Mouse (Mus musculus): ENCODE results near the gene Gapvd1. TPM values are rescaled to one million over a fixed set of nuclear protein-coding genes. Genes with fewer than 3 reads are reported as not detected.
"Not testable (repeated sequence)": the region's sequence is repeated elsewhere in the genome, so short reads cannot be mapped to it uniquely, and the experiment has no call there.

Gene Gapvd1
- polyA plus RNA-seq, 1 experiment from 2014 or later = 119 TPM

DNA sequence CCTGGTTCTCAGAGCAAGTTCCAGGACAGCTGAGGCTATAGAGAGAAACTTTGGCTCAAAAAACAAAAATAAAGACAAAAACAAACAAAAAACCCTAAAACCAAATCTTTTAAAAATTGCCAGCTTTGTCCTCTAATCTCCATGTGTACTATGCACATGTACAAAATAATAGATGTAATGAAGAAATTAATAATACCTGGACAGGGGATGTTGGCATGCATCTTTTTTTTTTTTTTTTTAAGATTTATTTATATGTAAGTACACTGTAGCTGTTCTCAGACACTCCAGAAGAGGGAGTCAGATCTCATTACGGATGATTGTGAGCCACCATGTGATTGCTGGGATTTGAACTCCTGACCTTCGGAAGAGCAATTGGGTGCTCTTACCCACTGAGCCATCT, 37.5 kb upstream of the Gapvd1 start:
- H3K27ac ChIP-seq (replicated peaks); H3K9ac ChIP-seq; ATAC-seq (ENCODE audit: low read depth); H3K9me3 ChIP-seq; H3K27me3 ChIP-seq; H3K4me1 ChIP-seq (replicated peaks); H3K4me3 ChIP-seq; H3K4me2 ChIP-seq: not testable (repeated sequence)
- whole genome bisulfite sequencing = 93% methylated on average over 2 of the region's 2 CpGs
- H3K36me3 ChIP-seq = peaks cover 19% of the 10 kb centered on the region

DNA sequence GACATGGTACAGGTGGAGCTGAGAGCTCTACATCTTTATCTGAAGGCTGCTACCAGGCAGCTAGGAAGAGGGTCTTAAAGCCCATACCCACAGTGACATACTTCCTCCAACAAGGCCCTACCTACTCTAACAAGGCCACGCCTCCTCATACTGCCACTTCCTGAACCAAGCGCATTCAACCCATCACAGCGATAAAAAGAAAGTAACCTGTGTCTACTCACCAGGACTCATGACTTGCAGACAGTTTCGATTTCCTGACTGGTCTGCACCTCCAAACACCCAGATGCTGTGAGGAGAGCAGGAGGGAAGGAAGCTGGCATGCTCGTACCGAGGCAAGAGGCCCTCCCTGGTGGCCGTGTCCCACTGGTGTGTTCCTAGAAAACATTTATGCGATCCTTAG, 35.2 kb upstream of the Gapvd1 start:
- no peak for ATAC-seq (ENCODE audit: low read depth)
- Histone ChIP-seq H3K36me3 (peaks cover 32% of the 10 kb centered on the region), H3K4me3 (no peak overlapping the region), H3K9me3 (no peaks in the 10 kb centered on the region), H3K4me2 (no peak overlapping the region), H3K4me1 (replicated peaks) (no peaks in the 10 kb centered on the region), H3K27me3 (no peaks in the 10 kb centered on the region), H3K27ac (replicated peaks) (no peak overlapping the region), H3K9ac (no peak overlapping the region)
- 92% methylated on average over 8 of the region's 8 CpGs for WGBS

DNA sequence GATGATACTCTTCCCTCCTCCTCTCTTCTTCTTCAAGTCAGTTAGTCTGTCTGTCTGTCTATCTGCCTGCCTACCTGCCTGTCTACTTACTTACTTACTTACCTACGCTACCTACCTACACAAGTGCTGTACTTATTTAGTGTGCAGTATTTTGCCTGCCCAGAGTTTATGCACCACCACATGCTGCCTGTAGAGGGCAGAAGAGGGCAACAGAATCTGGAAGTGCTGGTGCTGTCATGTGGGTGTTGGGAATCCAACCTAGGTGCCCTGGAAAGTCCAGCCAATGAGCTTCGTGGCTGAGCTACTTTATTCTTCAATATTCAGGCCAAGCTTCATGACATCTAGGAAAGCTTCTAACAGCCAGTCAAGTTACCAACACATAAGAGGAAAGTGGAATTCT, 29.1 kb upstream of the Gapvd1 start:
- WGBS = 80% methylated on average over 2 of the region's 2 CpGs
- ATAC-seq (ENCODE audit: low read depth) = no peak
- no peaks in the 10 kb centered on the region for H3K4me1 ChIP-seq (replicated peaks)
- peaks cover 64% of the 10 kb centered on the region for H3K36me3 ChIP-seq
- no peak overlapping the region for H3K4me2 ChIP-seq
- H3K9me3 ChIP-seq = no peaks in the 10 kb centered on the region
- no peaks in the 10 kb centered on the region for H3K27me3 ChIP-seq
- no peak overlapping the region for H3K27ac ChIP-seq (replicated peaks)
- H3K4me3 ChIP-seq = no peak overlapping the region
- no peak overlapping the region for H3K9ac ChIP-seq

DNA sequence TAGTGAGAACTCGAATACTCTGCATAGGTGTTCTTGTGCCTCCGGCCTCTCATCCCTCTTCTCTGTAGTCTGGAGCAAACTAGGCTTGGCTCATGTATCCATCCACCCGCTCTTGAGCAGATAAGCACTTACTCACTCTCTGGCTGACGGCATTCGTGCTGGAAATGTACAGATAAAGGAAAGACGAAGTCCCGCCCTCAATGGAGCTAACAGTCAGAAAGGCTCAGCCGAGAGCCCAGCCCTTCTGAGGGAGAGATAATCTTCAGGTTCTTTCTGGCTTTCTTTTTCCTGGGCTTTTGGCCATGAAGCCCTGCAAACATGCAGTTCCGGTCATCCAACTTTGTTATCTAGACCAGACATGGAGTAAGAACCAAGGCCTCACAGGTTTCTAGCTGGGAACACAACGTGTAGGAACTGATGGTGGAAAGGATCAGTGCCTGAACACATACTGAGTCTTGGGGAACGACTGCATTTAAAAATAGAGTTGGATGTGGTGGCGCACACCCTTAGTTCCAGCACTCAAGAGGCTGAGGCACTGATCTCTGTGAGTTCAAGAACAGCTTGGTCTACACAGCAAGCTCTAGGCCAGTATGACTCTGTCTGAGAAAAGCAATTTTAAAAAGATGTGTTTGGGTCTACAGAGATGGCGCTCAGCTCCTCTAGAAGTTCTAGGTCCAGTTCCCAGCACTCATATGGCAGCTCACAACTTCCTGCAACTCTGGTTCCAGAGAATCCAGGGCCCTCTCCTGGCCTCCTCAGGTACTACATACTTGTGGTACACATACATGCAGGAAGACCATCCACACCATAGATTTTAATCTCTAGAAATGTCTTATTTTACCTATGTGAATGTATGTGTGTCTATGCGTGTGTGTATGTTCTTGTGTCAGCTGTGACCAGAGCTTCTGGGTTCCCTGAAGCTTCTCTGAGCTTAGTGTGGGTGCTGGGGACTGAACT, 28.3 kb upstream of the Gapvd1 start:
- ATAC-seq (ENCODE audit: low read depth) = no peak
- Histone ChIP-seq H3K4me3 (no peak overlapping the region), H3K36me3 (peaks cover 71% of the 10 kb centered on the region), H3K4me1 (replicated peaks) (peaks cover 3% of the 10 kb centered on the region), H3K9ac (no peak overlapping the region), H3K9me3 (no peaks in the 10 kb centered on the region), H3K27me3 (no peaks in the 10 kb centered on the region), H3K4me2 (no peak overlapping the region), H3K27ac (replicated peaks) (no peak overlapping the region)
- 92% methylated on average over 14 of the region's 14 CpGs for WGBS

DNA sequence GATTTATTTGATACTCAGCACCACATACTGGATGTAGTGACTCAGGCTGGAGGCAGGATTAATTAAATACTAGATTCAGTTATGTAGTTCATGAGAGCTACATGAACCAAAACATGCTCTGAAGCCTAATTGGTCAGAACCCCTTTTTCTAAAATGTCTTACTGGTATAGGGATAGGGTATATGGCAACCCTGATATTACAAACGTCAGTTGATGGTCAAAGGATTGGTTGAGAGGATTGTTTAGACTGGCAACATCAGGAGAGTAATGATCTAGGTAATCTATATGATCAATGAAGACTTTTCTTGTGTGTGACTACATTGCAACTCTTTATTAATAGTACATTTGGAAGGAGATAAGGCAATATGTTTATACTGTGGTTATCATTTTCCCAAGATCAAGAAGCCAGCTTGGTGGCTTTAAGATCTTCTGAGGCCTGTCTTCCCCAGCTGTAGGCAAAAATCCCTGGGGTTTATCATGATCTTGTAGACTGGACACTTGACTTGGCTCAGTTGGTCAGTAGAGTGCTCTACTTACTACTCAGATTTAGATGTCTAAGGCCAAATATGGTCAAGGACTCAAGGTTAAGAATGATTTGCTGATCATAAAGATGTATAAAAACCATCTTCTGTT, 22.3 kb upstream of the Gapvd1 start:
- peak overlapping the region; percentile 83 for H3K4me2 ChIP-seq
- WGBS = 70% methylated on average over 1 of the region's 1 CpGs
- H3K27ac ChIP-seq (replicated peaks) = no peak overlapping the region
- ATAC-seq (ENCODE audit: low read depth) = no peak
- H3K27me3 ChIP-seq = no peaks in the 10 kb centered on the region
- H3K9ac ChIP-seq = no peak overlapping the region
- peaks cover 85% of the 10 kb centered on the region for H3K36me3 ChIP-seq
- peak overlapping the region; percentile 22; the same call in 1 of the 2 replicates for H3K4me3 ChIP-seq
- no peaks in the 10 kb centered on the region for H3K9me3 ChIP-seq
- peaks cover 59% of the 10 kb centered on the region for H3K4me1 ChIP-seq (replicated peaks)

DNA sequence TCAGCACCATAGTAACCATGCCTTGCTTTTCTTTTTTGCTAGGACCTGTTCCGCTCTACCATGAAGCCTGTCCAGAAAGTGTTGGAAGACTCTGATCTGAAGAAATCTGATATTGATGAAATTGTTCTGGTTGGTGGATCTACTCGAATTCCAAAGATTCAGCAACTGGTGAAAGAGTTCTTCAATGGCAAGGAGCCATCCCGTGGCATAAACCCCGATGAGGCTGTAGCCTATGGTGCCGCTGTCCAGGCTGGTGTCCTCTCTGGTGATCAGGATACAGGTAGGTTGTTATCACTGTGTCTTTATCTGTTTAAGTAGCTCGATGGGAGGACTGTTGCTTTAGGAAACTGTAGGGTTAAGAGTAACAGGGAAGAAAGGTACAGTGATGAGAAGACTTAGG, 19.5 kb upstream of the Gapvd1 start:
- Histone ChIP-seq H3K27me3 (no peaks in the 10 kb centered on the region), H3K27ac (replicated peaks) (no peak overlapping the region), H3K4me2 (peak overlapping the region; percentile 83), H3K9ac (peak overlapping the region; percentile 41; the same call in 1 of the 2 replicates), H3K9me3 (no peaks in the 10 kb centered on the region), H3K4me1 (replicated peaks) (peaks cover 67% of the 10 kb centered on the region), H3K4me3 (peak overlapping the region; percentile 79), H3K36me3 (peaks cover 63% of the 10 kb centered on the region)
- ATAC-seq (ENCODE audit: low read depth) = no peak
- 91% methylated on average over 6 of the region's 6 CpGs for WGBS

DNA sequence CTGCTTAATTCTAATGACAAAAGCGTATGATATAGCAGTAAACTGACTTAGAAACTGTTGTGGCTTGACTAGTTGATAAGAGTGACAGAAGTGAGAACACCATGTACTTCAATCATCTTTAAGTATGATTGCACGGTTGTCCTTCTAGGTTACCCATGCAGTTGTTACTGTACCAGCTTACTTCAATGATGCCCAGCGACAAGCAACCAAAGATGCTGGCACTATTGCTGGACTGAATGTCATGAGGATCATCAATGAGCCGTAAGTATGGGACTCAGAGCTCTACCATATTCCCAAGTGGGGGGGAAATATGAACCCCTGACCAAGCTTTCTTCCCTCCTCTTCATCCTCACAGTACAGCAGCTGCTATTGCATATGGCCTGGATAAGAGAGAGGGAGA, 18.6 kb upstream of the Gapvd1 start:
- peak overlapping the region; percentile 83 for H3K4me2 ChIP-seq
- H3K27me3 ChIP-seq = no peaks in the 10 kb centered on the region
- ATAC-seq (ENCODE audit: low read depth) = no peak
- peak overlapping the region; percentile 97 for H3K9ac ChIP-seq
- no peak overlapping the region for H3K27ac ChIP-seq (replicated peaks)
- H3K36me3 ChIP-seq = peaks cover 56% of the 10 kb centered on the region
- H3K4me1 ChIP-seq (replicated peaks) = peaks cover 67% of the 10 kb centered on the region
- no peaks in the 10 kb centered on the region for H3K9me3 ChIP-seq
- WGBS = 89% methylated on average over 4 of the region's 4 CpGs
- H3K4me3 ChIP-seq = peak overlapping the region; percentile 79

DNA sequence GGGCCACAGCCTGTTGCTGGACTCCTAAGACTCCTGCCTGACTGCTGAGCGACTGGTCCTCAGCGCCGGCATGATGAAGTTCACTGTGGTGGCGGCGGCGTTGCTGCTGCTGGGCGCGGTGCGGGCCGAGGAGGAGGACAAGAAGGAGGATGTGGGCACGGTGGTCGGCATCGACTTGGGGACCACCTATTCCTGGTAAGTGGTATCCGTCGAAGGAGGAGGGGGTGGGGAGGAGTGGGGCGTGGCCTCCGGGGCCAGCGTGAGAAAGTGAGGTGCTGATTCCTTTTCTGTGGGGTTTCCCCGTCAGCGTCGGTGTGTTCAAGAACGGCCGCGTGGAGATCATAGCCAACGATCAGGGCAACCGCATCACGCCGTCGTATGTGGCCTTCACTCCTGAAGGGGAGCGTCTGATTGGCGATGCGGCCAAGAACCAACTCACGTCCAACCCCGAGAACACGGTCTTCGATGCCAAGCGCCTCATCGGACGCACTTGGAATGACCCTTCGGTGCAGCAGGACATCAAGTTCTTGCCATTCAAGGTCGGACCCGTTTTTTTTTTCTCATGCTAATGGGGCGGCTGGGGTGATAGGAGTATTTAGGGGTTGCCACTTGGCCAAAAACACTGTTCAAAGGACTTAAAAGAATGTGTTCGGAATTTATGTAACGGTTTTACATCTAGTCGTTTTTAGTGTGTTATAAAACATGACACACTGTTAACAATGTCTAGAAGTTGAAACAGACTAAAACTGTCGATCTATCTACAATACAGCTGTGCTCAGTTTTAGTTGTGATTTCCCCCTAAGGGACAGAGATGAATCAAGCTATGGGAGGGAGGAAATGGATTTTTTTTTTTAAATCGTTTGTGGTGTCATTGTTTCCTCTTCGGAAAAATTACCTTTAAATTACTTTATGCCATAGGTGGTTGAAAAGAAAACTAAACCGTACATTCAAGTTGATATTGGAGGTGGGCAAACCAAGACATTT, 17.5 kb upstream of the Gapvd1 start:
- ATAC-seq (ENCODE audit: low read depth) = peak; percentile 62
- peaks cover 57% of the 10 kb centered on the region for H3K4me1 ChIP-seq (replicated peaks)
- H3K4me2 ChIP-seq = peak overlapping the region; percentile 83
- H3K27me3 ChIP-seq = no peaks in the 10 kb centered on the region
- peak overlapping the region; percentile 97 for H3K9ac ChIP-seq
- peak overlapping the region; percentile 79 for H3K4me3 ChIP-seq
- peak overlapping the region; percentile 92 for H3K27ac ChIP-seq (replicated peaks)
- H3K9me3 ChIP-seq = no peaks in the 10 kb centered on the region
- WGBS = 4% methylated on average over 50 of the region's 50 CpGs
- H3K36me3 ChIP-seq = peaks cover 45% of the 10 kb centered on the region

DNA sequence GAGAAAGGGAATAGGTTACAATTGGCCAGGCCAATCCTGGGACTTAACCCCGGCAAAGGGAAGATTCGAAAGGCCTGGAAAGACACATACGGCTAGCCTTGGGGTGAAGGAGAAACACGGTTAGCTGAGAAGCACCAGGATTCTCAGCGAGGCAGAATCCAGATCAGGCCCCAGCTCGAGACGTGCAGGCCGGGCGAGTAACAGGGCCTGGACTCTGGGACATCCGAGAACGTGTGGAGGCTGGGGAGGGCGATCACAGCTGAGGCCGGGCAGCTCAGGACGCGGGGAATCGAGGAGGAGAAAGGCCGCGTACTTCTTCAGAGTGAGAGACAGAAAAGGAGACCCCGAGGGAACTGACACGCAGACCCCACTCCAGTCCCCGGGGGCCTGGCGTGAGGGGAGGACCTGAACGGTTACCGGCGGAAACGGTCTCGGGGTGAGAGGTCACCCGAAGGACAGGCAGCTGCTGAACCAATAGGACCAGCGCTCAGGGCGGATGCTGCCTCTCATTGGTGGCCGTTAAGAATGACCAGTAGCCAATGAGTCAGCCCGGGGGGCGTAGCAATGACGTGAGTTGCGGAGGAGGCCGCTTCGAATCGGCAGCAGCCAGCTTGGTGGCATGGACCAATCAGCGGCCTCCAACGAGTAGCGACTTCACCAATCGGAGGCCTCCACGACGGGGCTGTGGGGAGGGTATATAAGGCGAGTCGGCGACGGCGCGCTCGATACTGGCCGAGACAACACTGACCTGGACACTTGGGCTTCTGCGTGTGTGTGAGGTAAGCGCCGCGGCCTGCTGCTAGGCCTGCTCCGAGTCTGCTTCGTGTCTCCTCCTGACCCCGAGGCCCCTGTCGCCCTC, 16.6 kb upstream of the Gapvd1 start, which contains the start of gene Hspa5:
Gene Hspa5 (plus strand): TSS at position 603 of the 859 bp plus-strand sequence.
- H3K27ac ChIP-seq (replicated peaks) = peak within 1 kb of the TSS; percentile 95
- H3K36me3 ChIP-seq = peaks cover 35% of the 10 kb centered on the region
- H3K4me2 ChIP-seq = peak within 1 kb of the TSS; percentile 83
- H3K4me3 ChIP-seq = peak within 1 kb of the TSS; percentile 79
- peak; percentile 99 for ATAC-seq (ENCODE audit: low read depth)
- WGBS = under 1% methylated on average over 60 of the region's 60 CpGs
- peak within 1 kb of the TSS; percentile 97 for H3K9ac ChIP-seq
- H3K4me1 ChIP-seq (replicated peaks) = peaks cover 47% of the 10 kb centered on the region
- no peaks in the 10 kb centered on the region for H3K27me3 ChIP-seq
- no peaks in the 10 kb centered on the region; the same call in 1 of the 2 replicates for H3K9me3 ChIP-seq

DNA sequence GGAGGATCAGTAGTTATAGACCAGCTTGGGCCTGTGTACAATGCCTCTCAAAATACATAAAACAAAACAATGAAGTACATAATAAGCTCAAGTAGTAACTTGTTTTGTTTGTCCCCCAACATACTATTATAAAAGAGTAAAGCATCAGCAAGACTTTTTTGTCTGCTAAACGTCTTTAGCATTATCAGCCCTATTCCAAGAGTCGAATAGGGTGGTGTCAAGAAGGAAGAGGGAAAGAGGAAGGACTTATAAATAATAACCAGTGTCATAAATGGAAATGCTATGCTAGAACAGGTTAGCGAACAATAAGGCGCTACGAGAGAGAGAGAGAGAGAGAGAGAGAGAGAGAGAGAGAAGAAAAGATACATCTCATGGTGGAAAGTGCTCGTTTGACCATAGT, 15.9 kb upstream of the Gapvd1 start:
- Histone ChIP-seq H3K27me3 (no peaks in the 10 kb centered on the region), H3K4me2 (peak overlapping the region; percentile 64), H3K9ac (peak overlapping the region; percentile 95), H3K27ac (replicated peaks) (peak overlapping the region; percentile 95), H3K4me1 (replicated peaks) (peaks cover 41% of the 10 kb centered on the region), H3K4me3 (peak overlapping the region; percentile 79), H3K9me3 (no peaks in the 10 kb centered on the region; the same call in 1 of the 2 replicates), H3K36me3 (peaks cover 29% of the 10 kb centered on the region)
- 5% methylated on average over 6 of the region's 6 CpGs for WGBS
- no peak for ATAC-seq (ENCODE audit: low read depth)

DNA sequence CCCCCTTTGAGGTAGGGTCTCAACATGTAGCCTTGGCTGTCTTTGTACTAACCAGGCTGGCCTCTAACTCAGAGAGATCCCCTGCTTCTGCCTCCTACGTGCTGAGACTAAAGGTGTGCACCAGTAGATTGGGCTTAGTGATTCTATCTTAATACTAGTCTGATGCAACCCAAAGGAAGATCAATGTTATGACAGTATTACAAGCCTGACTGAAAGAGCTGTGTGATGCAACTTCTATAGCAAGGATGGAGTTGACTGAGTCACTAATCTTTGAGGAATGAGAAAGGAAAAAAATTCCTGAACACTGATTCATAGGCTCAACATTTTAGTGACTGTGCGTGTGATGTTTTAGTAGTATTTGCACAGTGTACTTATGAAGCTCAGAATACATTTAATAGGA, 15.0 kb upstream of the Gapvd1 start:
- H3K27ac ChIP-seq (replicated peaks) = 0 out of 2 replicates have a peak overlapping the region, but pooled peaks have one; percentile 95
- peak overlapping the region; percentile 64 for H3K4me2 ChIP-seq
- ATAC-seq (ENCODE audit: low read depth) = no peak
- peaks cover 20% of the 10 kb centered on the region for H3K36me3 ChIP-seq
- no peaks in the 10 kb centered on the region; the same call in 1 of the 2 replicates for H3K9me3 ChIP-seq
- peaks cover 32% of the 10 kb centered on the region for H3K4me1 ChIP-seq (replicated peaks)
- 95% methylated on average over 2 of the region's 2 CpGs for WGBS
- no peaks in the 10 kb centered on the region for H3K27me3 ChIP-seq
- peak overlapping the region; percentile 79; the same call in 1 of the 2 replicates for H3K4me3 ChIP-seq
- no peak overlapping the region for H3K9ac ChIP-seq

Measured in neural tube, embryonic 13.5 days (tissue).